Mouse (Mus musculus): ENCODE measurements around the gene Cacna1d. TPM values are rescaled to one million over a fixed set of nuclear protein-coding genes. Genes with fewer than 3 reads are reported as not detected.

The Cacna1d gene
- polyA plus RNA-seq, 1 experiment from 2014 or later = 13.5 TPM

GRCm38 (mm10) chr14:30217124-30217523, 274.1 kb downstream of the Cacna1d start:
- Histone ChIP-seq H3K4me2 (replicated peaks) (no peak overlapping the region), H3K36me3 (replicated peaks; ENCODE audit: control insufficient read depth, insufficient read depth) (no peaks in the 10 kb centered on the region), H3K9ac (no peak overlapping the region), H3K4me3 (replicated peaks; ENCODE audit: low read length) (no peak overlapping the region), H3K4me1 (replicated peaks; ENCODE audit: control insufficient read depth, insufficient read depth, low read length) (no peaks in the 10 kb centered on the region), H3K27ac (no peak overlapping the region), H3K9me3 (ENCODE audit: control insufficient read depth, low read length) (no peaks in the 10 kb centered on the region), H3K27me3 (ENCODE audit: control insufficient read depth, insufficient read depth, low read length) (no peaks in the 10 kb centered on the region)
- WGBS = 79% methylated on average over 2 of the region's 2 CpGs
- no peak for ATAC-seq (ENCODE audit: low FRiP score)
- DNase-seq (ENCODE audit: low spot score) = no peak

GRCm38 (mm10) chr14:30208156-30208555, 283.1 kb downstream of the Cacna1d start:
- H3K4me3 ChIP-seq (replicated peaks; ENCODE audit: low read length) = no peak overlapping the region
- ATAC-seq (ENCODE audit: low FRiP score) (no peak), DNase-seq (ENCODE audit: low spot score) (no peak)
- no peaks in the 10 kb centered on the region for H3K9me3 ChIP-seq (ENCODE audit: control insufficient read depth, low read length)
- H3K4me1 ChIP-seq (replicated peaks; ENCODE audit: control insufficient read depth, insufficient read depth, low read length) = no peaks in the 10 kb centered on the region
- H3K9ac ChIP-seq = no peak overlapping the region
- no peak overlapping the region for H3K4me2 ChIP-seq (replicated peaks)
- no peaks in the 10 kb centered on the region for H3K36me3 ChIP-seq (replicated peaks; ENCODE audit: control insufficient read depth, insufficient read depth)
- H3K27ac ChIP-seq = no peak overlapping the region
- no peaks in the 10 kb centered on the region for H3K27me3 ChIP-seq (ENCODE audit: control insufficient read depth, insufficient read depth, low read length)

GRCm38 (mm10) chr14:30205821-30206220, 285.4 kb downstream of the Cacna1d start:
- Histone ChIP-seq H3K27me3 (ENCODE audit: control insufficient read depth, insufficient read depth, low read length) (no peaks in the 10 kb centered on the region), H3K36me3 (replicated peaks; ENCODE audit: control insufficient read depth, insufficient read depth) (no peaks in the 10 kb centered on the region), H3K4me3 (replicated peaks; ENCODE audit: low read length) (no peak overlapping the region), H3K27ac (no peak overlapping the region), H3K4me2 (replicated peaks) (no peak overlapping the region), H3K9me3 (ENCODE audit: control insufficient read depth, low read length) (no peaks in the 10 kb centered on the region), H3K9ac (no peak overlapping the region), H3K4me1 (replicated peaks; ENCODE audit: control insufficient read depth, insufficient read depth, low read length) (no peaks in the 10 kb centered on the region)
- DNase-seq (ENCODE audit: low spot score) = no peak
- WGBS = 59% methylated on average over 3 of the region's 3 CpGs
- ATAC-seq (ENCODE audit: low FRiP score) = no peak

- ATAC-seq (ENCODE audit: low FRiP score) = no peak
- WGBS = 94% methylated on average over 1 of the region's 1 CpGs
These were observed 286.7 kb downstream of the Cacna1d start for GRCm38 (mm10) chr14:30204526-30204925.

GRCm38 (mm10) chr14:30200310-30200709, 290.9 kb downstream of the Cacna1d start:
- H3K4me3 ChIP-seq (replicated peaks; ENCODE audit: low read length) = no peak overlapping the region
- H3K9ac ChIP-seq = no peak overlapping the region
- H3K4me2 ChIP-seq (replicated peaks) = no peak overlapping the region
- H3K27me3 ChIP-seq (ENCODE audit: control insufficient read depth, insufficient read depth, low read length) = no peaks in the 10 kb centered on the region
- no peaks in the 10 kb centered on the region for H3K36me3 ChIP-seq (replicated peaks; ENCODE audit: control insufficient read depth, insufficient read depth)
- no peaks in the 10 kb centered on the region for H3K9me3 ChIP-seq (ENCODE audit: control insufficient read depth, low read length)
- ATAC-seq (ENCODE audit: low FRiP score) (no peak), DNase-seq (ENCODE audit: low spot score) (no peak)
- no peak overlapping the region for H3K27ac ChIP-seq
- 94% methylated on average over 1 of the region's 1 CpGs for WGBS
- H3K4me1 ChIP-seq (replicated peaks; ENCODE audit: control insufficient read depth, insufficient read depth, low read length) = no peaks in the 10 kb centered on the region

More at GRCm38 (mm10) chr14:30204526-30204925, 286.7 kb downstream of the Cacna1d start:
- H3K36me3 ChIP-seq (replicated peaks; ENCODE audit: control insufficient read depth, insufficient read depth) = no peaks in the 10 kb centered on the region
- H3K4me1 ChIP-seq (replicated peaks; ENCODE audit: control insufficient read depth, insufficient read depth, low read length) = no peaks in the 10 kb centered on the region
- no peak overlapping the region for H3K4me3 ChIP-seq (replicated peaks; ENCODE audit: low read length)
- H3K27me3 ChIP-seq (ENCODE audit: control insufficient read depth, insufficient read depth, low read length) = no peaks in the 10 kb centered on the region
- no peak overlapping the region for H3K9ac ChIP-seq
- H3K4me2 ChIP-seq (replicated peaks) = no peak overlapping the region
- H3K27ac ChIP-seq = no peak overlapping the region
- H3K9me3 ChIP-seq (ENCODE audit: control insufficient read depth, low read length) = no peaks in the 10 kb centered on the region
- no peak for DNase-seq (ENCODE audit: low spot score)

GRCm38 (mm10) chr14:30198882-30199281, 292.4 kb downstream of the Cacna1d start:
- no peak overlapping the region for H3K4me3 ChIP-seq (replicated peaks; ENCODE audit: low read length)
- no peaks in the 10 kb centered on the region for H3K9me3 ChIP-seq (ENCODE audit: control insufficient read depth, low read length)
- no peaks in the 10 kb centered on the region for H3K27me3 ChIP-seq (ENCODE audit: control insufficient read depth, insufficient read depth, low read length)
- no peak for DNase-seq (ENCODE audit: low spot score)
- ATAC-seq (ENCODE audit: low FRiP score) = no peak
- no peak overlapping the region for H3K9ac ChIP-seq
- H3K4me1 ChIP-seq (replicated peaks; ENCODE audit: control insufficient read depth, insufficient read depth, low read length) = no peaks in the 10 kb centered on the region
- H3K4me2 ChIP-seq (replicated peaks) = no peak overlapping the region
- WGBS = 81% methylated on average over 3 of the region's 3 CpGs
- no peak overlapping the region for H3K27ac ChIP-seq
- no peaks in the 10 kb centered on the region for H3K36me3 ChIP-seq (replicated peaks; ENCODE audit: control insufficient read depth, insufficient read depth)

GRCm38 (mm10) chr14:30198116-30198515, 293.1 kb downstream of the Cacna1d start:
- Histone ChIP-seq H3K9ac (no peak overlapping the region), H3K4me3 (replicated peaks; ENCODE audit: low read length) (no peak overlapping the region), H3K27me3 (ENCODE audit: control insufficient read depth, insufficient read depth, low read length) (no peaks in the 10 kb centered on the region), H3K4me1 (replicated peaks; ENCODE audit: control insufficient read depth, insufficient read depth, low read length) (no peaks in the 10 kb centered on the region), H3K27ac (no peak overlapping the region), H3K9me3 (ENCODE audit: control insufficient read depth, low read length) (no peaks in the 10 kb centered on the region), H3K4me2 (replicated peaks) (no peak overlapping the region), H3K36me3 (replicated peaks; ENCODE audit: control insufficient read depth, insufficient read depth) (no peaks in the 10 kb centered on the region)
- DNase-seq (ENCODE audit: low spot score) (no peak), ATAC-seq (ENCODE audit: low FRiP score) (no peak)
- WGBS = 84% methylated on average over 4 of the region's 4 CpGs

- 57% methylated on average over 1 of the region's 1 CpGs for WGBS
- no peak overlapping the region for H3K9ac ChIP-seq
- no peaks in the 10 kb centered on the region for H3K27me3 ChIP-seq (ENCODE audit: control insufficient read depth, insufficient read depth, low read length)
- H3K4me3 ChIP-seq (replicated peaks; ENCODE audit: low read length) = no peak overlapping the region
- ATAC-seq (ENCODE audit: low FRiP score) (no peak), DNase-seq (ENCODE audit: low spot score) (no peak)
- H3K36me3 ChIP-seq (replicated peaks; ENCODE audit: control insufficient read depth, insufficient read depth) = no peaks in the 10 kb centered on the region
- no peak overlapping the region for H3K4me2 ChIP-seq (replicated peaks)
- no peak overlapping the region; the same call in 1 of the 2 replicates for H3K27ac ChIP-seq
- no peaks in the 10 kb centered on the region for H3K9me3 ChIP-seq (ENCODE audit: control insufficient read depth, low read length)
- H3K4me1 ChIP-seq (replicated peaks; ENCODE audit: control insufficient read depth, insufficient read depth, low read length) = no peaks in the 10 kb centered on the region
These were observed 294.3 kb downstream of the Cacna1d start for GRCm38 (mm10) chr14:30196959-30197358.

GRCm38 (mm10) chr14:30196235-30196634, 295.0 kb downstream of the Cacna1d start:
- 61% methylated on average over 5 of the region's 5 CpGs for WGBS
- no peak overlapping the region for H3K27ac ChIP-seq
- no peak for ATAC-seq (ENCODE audit: low FRiP score)

GRCm38 (mm10) chr14:30190308-30190971, 300.8 kb downstream of the Cacna1d start:
- Histone ChIP-seq H3K4me2 (replicated peaks) (no peak overlapping the region), H3K9ac (no peak overlapping the region), H3K9me3 (ENCODE audit: control insufficient read depth, low read length) (no peaks in the 10 kb centered on the region), H3K27me3 (ENCODE audit: control insufficient read depth, insufficient read depth, low read length) (no peaks in the 10 kb centered on the region), H3K36me3 (replicated peaks; ENCODE audit: control insufficient read depth, insufficient read depth) (no peaks in the 10 kb centered on the region), H3K27ac (no peak overlapping the region), H3K4me3 (replicated peaks; ENCODE audit: low read length) (no peak overlapping the region), H3K4me1 (replicated peaks; ENCODE audit: control insufficient read depth, insufficient read depth, low read length) (no peaks in the 10 kb centered on the region)
- ATAC-seq (ENCODE audit: low FRiP score) (no peak), DNase-seq (ENCODE audit: low spot score) (no peak)
- WGBS = 90% methylated on average over 5 of the region's 5 CpGs

More at GRCm38 (mm10) chr14:30196235-30196634, 295.0 kb downstream of the Cacna1d start:
- H3K9me3 ChIP-seq (ENCODE audit: control insufficient read depth, low read length) = no peaks in the 10 kb centered on the region
- no peak overlapping the region for H3K9ac ChIP-seq
- no peak overlapping the region for H3K4me3 ChIP-seq (replicated peaks; ENCODE audit: low read length)
- no peaks in the 10 kb centered on the region for H3K4me1 ChIP-seq (replicated peaks; ENCODE audit: control insufficient read depth, insufficient read depth, low read length)
- H3K36me3 ChIP-seq (replicated peaks; ENCODE audit: control insufficient read depth, insufficient read depth) = no peaks in the 10 kb centered on the region
- H3K27me3 ChIP-seq (ENCODE audit: control insufficient read depth, insufficient read depth, low read length) = no peaks in the 10 kb centered on the region
- H3K4me2 ChIP-seq (replicated peaks) = no peak overlapping the region
- no peak for DNase-seq (ENCODE audit: low spot score)

Data from hindbrain, embryonic 14.5 days (tissue).